Mouse (Mus musculus) myocyte (in vitro differentiated cells): Measurements from ENCODE around the gene Usp5. TPM values are rescaled to one million over a fixed set of nuclear protein-coding genes. Genes with fewer than 3 reads are reported as not detected.

ENCODE experiments used
- H3K27me3 ChIP-seq: one replicate; pipeline ENCODE4 v1.6.1; 2011; ENCODE audit not compliant: control insufficient read depth, insufficient read depth, insufficient read length
- H3K36me3 ChIP-seq: one replicate; pipeline ENCODE4 v1.6.1; 2011; ENCODE audit not compliant: control insufficient read depth, insufficient read depth
- H3K4me2 ChIP-seq: one replicate; pipeline ENCODE4 v1.6.1; 2011; ENCODE audit warnings: low read depth, control low read depth
- H3K4me3 ChIP-seq: one replicate; pipeline ENCODE4 v1.5.1; 2011; ENCODE audit warnings: mild to moderate bottlenecking, control low read depth, moderate library complexity
- H3K79me2 ChIP-seq: one replicate; pipeline ENCODE4 v1.6.1; 2011; ENCODE audit not compliant: control insufficient read depth, insufficient read depth
- H3ac ChIP-seq: one replicate; pipeline ENCODE4 v1.6.1; 2011; ENCODE audit not compliant: control insufficient read depth, insufficient read length
- POLR2A ChIP-seq: IDR thresholded peaks from one replicate; pipeline ENCODE4 v1.6.1; 2011; ENCODE audit warnings: low read depth, mild to moderate bottlenecking, control low read depth, moderate library complexity; ENCODE audit not compliant: insufficient read length
- REST ChIP-seq: IDR thresholded peaks from one replicate; pipeline ENCODE4 v1.6.1; 2011; ENCODE audit warnings: mild to moderate bottlenecking, control low read depth, moderate library complexity; ENCODE audit not compliant: insufficient read depth, insufficient read length
- TCF12 ChIP-seq: IDR thresholded peaks from one replicate; pipeline ENCODE4 v1.6.1; 2011; ENCODE audit warnings: mild to moderate bottlenecking, control low read depth; ENCODE audit not compliant: poor library complexity, insufficient read depth, severe bottlenecking
- polyA plus RNA-seq: library from polyadenylated mRNA; unstranded; fragments of >200 nt; fragmentation: generic; extraction: Trizol; gene quantifications from one replicate; pipeline ENCODE4 v1.2.1, GENCODE M21; 2012; ENCODE audit warnings: missing spikeins

Gene Usp5
- polyA plus RNA-seq, 1 experiment, result 123 TPM

DNA sequence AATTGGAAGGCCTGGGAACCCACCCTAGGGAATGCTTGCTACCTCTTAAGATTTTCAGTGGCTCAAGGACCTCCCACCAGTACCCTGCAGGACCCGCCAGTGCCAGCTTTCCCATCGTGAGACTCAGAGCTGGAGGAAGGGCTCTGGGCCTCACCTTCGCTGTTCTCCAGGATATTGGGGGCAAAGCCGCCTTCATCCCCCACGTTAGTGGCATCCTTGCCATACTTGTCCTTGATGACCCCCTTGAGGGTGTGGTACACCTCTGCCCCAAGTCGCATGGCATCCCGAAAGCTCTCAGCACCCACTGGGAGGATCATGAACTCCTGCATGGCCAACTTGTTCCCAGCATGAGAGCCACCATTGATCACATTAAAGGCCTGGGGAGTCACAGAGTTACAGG, 63.3 kb downstream of the Usp5 start:
- Histone ChIP-seq H3ac (no peak overlapping the region), H3K4me3 (no peak overlapping the region), H3K36me3 (no peaks in the 10 kb centered on the region), H3K27me3 (no peaks in the 10 kb centered on the region), H3K79me2 (no peaks in the 10 kb centered on the region), H3K4me2 (no peak overlapping the region)
- TF ChIP-seq TCF12, result no peak
- TF ChIP-seq REST, result no peak
- no peak for TF ChIP-seq POLR2A

Other genes starting within 250 kb of the Usp5 start
- 0.07 TPM for gene C1s2, start 193.4 kb downstream of the Usp5 start, polyA plus RNA-seq
- gene Lpcat3, start 166.5 kb downstream of the Usp5 start, polyA plus RNA-seq, result 138 TPM
- 103 TPM for gene Emg1, start 117.3 kb downstream of the Usp5 start, polyA plus RNA-seq
- gene Phb2, start 117.1 kb downstream of the Usp5 start, polyA plus RNA-seq, result 339 TPM
- 3.1 TPM for gene Ptpn6, start 90.8 kb downstream of the Usp5 start, polyA plus RNA-seq
- 287 TPM for gene Grcc10, start 88.1 kb downstream of the Usp5 start, polyA plus RNA-seq
- not detected for gene Gm45234, start 73.5 kb downstream of the Usp5 start, polyA plus RNA-seq
- gene Atn1, start 73.0 kb downstream of the Usp5 start, polyA plus RNA-seq, result 39.4 TPM
- 19.5 TPM for gene Eno2, start 59.8 kb downstream of the Usp5 start, polyA plus RNA-seq
- gene Lrrc23, start 49.8 kb downstream of the Usp5 start, polyA plus RNA-seq, result 0.13 TPM
- gene Spsb2, start 20.8 kb downstream of the Usp5 start, polyA plus RNA-seq, result 41.2 TPM
- gene Tpi1, start 15.2 kb downstream of the Usp5 start, polyA plus RNA-seq, result 1,480 TPM
- 28.8 TPM for gene Cdca3, start 63 bp upstream of the Usp5 start, polyA plus RNA-seq
- gene Gnb3, start 10.8 kb upstream of the Usp5 start, polyA plus RNA-seq, result 0.11 TPM
- gene P3h3, start 28.3 kb upstream of the Usp5 start, polyA plus RNA-seq, result 1.1 TPM
- 0.02 TPM for gene Gpr162, start 34.5 kb upstream of the Usp5 start, polyA plus RNA-seq
- not detected for gene Cd4, start 58.7 kb upstream of the Usp5 start, polyA plus RNA-seq
- 0.41 TPM for gene Lag3, start 82.2 kb upstream of the Usp5 start, polyA plus RNA-seq
- gene Ptms, start 90.6 kb upstream of the Usp5 start, polyA plus RNA-seq, result 1,462 TPM
- 384 TPM for gene Mlf2, start 101.9 kb upstream of the Usp5 start, polyA plus RNA-seq
- 142 TPM for gene Cops7a, start 136.1 kb upstream of the Usp5 start, polyA plus RNA-seq
- 1.1 TPM for gene Pianp, start 167.2 kb upstream of the Usp5 start, polyA plus RNA-seq
- 20.8 TPM for gene Zfp384, start 179.7 kb upstream of the Usp5 start, polyA plus RNA-seq
- 31.2 TPM for gene Ing4, start 210.3 kb upstream of the Usp5 start, polyA plus RNA-seq
- gene Acrbp, start 220.2 kb upstream of the Usp5 start, polyA plus RNA-seq, result 1.4 TPM
- not detected for gene Lpar5, start 238.4 kb upstream of the Usp5 start, polyA plus RNA-seq